Mouse (Mus musculus): ENCODE data around the gene Gm27027. TPM values are rescaled to one million over a fixed set of nuclear protein-coding genes. Genes with fewer than 3 reads are reported as not detected.

The Gm27027 gene
- polyA plus RNA-seq, 1 experiment from 2014 or later: not detected

GRCm38 (mm10) chr2:93928866-93929265, 67.3 kb downstream of the Gm27027 start:
- no peak for DNase-seq (ENCODE audit: low spot score)

DNA sequence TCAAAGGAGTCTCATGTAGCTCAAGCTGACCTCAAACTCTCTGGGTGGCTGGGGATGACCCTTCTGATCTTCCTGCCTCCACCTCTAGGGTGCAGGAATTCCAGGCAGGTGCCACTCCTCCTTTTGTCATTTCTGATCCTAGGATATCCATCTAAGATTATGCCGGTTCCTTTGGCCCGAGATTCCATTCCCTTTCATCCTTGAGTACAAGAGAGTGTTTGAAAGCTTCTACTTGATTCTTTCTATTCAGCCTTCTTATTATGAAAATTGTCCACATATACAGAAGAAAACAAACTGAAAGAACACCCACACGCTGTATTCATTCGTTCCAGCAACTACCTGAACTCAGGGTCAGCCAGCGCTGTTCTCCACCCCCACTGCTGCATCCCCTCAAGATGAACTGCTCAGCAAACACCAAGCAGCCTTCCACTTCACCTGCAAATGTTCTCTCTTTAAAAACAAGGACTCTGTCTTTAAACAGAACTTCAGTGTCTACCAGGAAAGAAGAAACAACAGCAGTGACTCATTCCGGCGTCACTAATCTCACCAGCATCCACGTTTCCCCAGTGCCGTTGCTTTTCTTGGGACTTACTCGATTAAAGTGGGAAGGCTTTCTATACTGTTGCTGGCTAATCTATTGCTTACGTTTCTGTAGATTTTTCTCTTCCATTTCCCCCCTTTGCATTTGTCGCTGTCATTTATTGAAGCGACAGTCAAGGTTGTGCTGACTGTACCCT, 68.3 kb downstream of the Gm27027 start:
- DNase-seq (ENCODE audit: low spot score): no peak

GRCm38 (mm10) chr2:93926141-93926540, 70.0 kb downstream of the Gm27027 start:
- no peak for DNase-seq (ENCODE audit: low spot score)

GRCm38 (mm10) chr2:93919093-93919492, 77.1 kb downstream of the Gm27027 start:
- no peak for DNase-seq (ENCODE audit: low spot score)

DNA sequence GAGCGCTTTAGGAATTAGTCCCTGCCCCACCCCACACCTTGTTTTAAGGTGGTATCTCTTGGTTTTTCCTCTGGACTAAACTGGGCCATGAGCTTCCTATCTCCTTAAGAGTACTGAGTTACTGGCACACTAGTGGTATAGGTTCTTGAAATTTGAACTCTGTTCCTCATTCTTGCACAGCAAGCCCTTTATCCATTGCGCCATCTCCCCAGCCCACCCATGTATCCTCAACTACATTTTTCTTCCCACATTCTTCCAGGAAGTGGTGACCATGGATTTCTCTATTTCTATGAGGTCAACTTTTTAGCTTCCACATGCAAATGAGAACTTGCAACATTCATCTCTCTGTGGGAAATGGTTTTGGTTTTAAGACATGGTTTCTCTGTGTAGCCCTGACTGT, 82.6 kb downstream of the Gm27027 start:
- no peak for DNase-seq (ENCODE audit: low spot score)

DNA sequence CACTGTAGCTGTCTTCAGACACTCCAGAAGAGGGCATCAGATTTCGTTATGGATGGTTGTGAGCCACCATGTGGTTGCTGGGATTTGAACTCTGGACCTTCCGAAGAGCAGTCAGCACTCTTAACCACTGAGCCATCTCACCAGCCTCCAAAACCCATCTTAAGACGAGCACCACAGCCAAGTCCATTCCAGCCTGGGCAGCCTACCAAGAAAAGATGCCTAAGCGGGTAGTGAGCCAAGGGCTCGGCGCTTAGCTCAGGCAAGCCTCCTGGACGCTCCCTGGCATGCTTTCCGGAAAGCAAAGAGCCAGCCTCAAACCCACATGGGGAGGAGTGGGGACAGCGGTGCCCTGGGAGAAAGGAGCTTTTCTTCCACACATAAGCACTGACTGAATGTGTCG, 84.2 kb downstream of the Gm27027 start:
- no peak for DNase-seq (ENCODE audit: low spot score)

DNA sequence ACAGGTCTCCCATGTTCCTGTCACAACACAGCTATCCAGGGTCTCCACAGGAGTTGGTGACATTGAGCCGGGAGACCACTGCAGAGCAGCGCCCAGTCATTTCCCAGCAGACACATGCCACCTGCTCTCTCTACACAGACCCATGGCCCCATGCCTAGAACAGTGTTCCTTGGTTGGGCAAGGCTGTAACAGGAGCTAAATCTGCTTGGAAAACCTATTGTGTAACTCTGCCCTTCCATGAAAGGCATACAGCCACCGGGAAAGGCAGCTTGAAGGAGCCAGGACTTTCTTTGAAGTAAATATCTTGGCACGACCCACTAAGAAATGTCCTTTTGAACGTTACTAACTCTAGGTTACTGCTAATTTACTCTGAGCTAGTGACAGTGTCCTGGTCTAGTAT, 86.4 kb downstream of the Gm27027 start:
- DNase-seq (ENCODE audit: low spot score): no peak

- no peak for DNase-seq (ENCODE audit: low spot score)
These were observed 88.4 kb downstream of the Gm27027 start for GRCm38 (mm10) chr2:93907519-93908294.

Other genes with a start within 250 kb of the Gm27027 start
- 48.3 and 49.5 TPM in 2 replicates for gene Ext2, start 173.8 kb downstream of the Gm27027 start, polyA plus RNA-seq (2015; fragmentation: Nextera tagmentation; extraction: Ambion mirVana)
- 5.7 and 7.7 TPM in 2 replicates for gene Accs, start 146.4 kb downstream of the Gm27027 start, polyA plus RNA-seq (2015; fragmentation: Nextera tagmentation; extraction: Ambion mirVana)
- 0.12 and 0.23 TPM in 2 replicates for gene Accsl, start 127.2 kb downstream of the Gm27027 start, polyA plus RNA-seq (2015; fragmentation: Nextera tagmentation; extraction: Ambion mirVana)
- gene Gm13889, start 39.2 kb downstream of the Gm27027 start, polyA plus RNA-seq (2015; fragmentation: Nextera tagmentation; extraction: Ambion mirVana): 2.7 and 3.3 TPM in 2 replicates
- 62.2 and 78.8 TPM in 2 replicates for gene Alkbh3, start 14.5 kb upstream of the Gm27027 start, polyA plus RNA-seq (2015; fragmentation: Nextera tagmentation; extraction: Ambion mirVana)
- 68.8 and 73.6 TPM in 2 replicates for gene Hsd17b12, start 161.6 kb upstream of the Gm27027 start, polyA plus RNA-seq (2015; fragmentation: Nextera tagmentation; extraction: Ambion mirVana)

Measured in thymus, postnatal 0 days (tissue).